16 mouse cellular contexts compared by ENCODE assay signal in genomic region chr4:149143594-149143993, GRCm38 (mm10). TPM values are rescaled to one million over a fixed set of nuclear protein-coding genes. Genes with fewer than 3 reads are reported as not detected.
"Had no signal": no experiment of that assay in that cellular context is flagged by ENCODE, and none has a peak within 500 bp of the region (broad histone marks: within the 10 kb centered on the region; RNA-seq: fewer than 3 reads in every experiment).

No protein-coding gene starts in this region.

- H3K27ac ChIP-seq: limb, embryonic 15.5 days; liver, embryonic 12.5 days; midbrain, embryonic 13.5 days; neural tube, embryonic 15.5 days had no signal

- DNase-seq: lung, embryonic 14.5 days; lung, postnatal 10 days; lung, postnatal 4 days; right cerebral cortex, postnatal 4 days; spleen, adult 18-20 months; thymus, adult 18-20 months; thymus, postnatal 14 days had no signal

- H3K4me1 ChIP-seq: midbrain, embryonic 13.5 days had no signal

- H3K27me3 ChIP-seq: limb, embryonic 15.5 days; midbrain, embryonic 13.5 days; neural tube, embryonic 15.5 days had no signal

- H3K36me3 ChIP-seq: limb, embryonic 15.5 days; liver, embryonic 12.5 days; midbrain, embryonic 13.5 days; neural tube, embryonic 15.5 days had no signal

- H3K4me3 ChIP-seq: limb, embryonic 15.5 days; liver, embryonic 12.5 days; midbrain, embryonic 13.5 days; myocyte; neural tube, embryonic 15.5 days had no signal

RNA-seq across cellular contexts. Expression of gene Cort, which starts 17.0 kb away (rescaled TPM):
- total RNA-seq: megakaryocyte-erythroid progenitor cell, adult 5-6 weeks had no signal
- polyA plus RNA-seq: limb, embryonic 11.5 days; limb, embryonic 15.5 days; liver, embryonic 12.5 days; liver, embryonic 16.5 days; lung, embryonic 14.5 days; myocyte; neural tube, embryonic 11.5 days; neural tube, embryonic 15.5 days had no signal
